Mouse (Mus musculus): ENCODE data around the gene Zfp579.
"Not testable (repeated sequence)": the region's sequence is repeated elsewhere in the genome, so short reads cannot be mapped to it uniquely, and the experiment has no call there.

Gene Zfp579

DNA sequence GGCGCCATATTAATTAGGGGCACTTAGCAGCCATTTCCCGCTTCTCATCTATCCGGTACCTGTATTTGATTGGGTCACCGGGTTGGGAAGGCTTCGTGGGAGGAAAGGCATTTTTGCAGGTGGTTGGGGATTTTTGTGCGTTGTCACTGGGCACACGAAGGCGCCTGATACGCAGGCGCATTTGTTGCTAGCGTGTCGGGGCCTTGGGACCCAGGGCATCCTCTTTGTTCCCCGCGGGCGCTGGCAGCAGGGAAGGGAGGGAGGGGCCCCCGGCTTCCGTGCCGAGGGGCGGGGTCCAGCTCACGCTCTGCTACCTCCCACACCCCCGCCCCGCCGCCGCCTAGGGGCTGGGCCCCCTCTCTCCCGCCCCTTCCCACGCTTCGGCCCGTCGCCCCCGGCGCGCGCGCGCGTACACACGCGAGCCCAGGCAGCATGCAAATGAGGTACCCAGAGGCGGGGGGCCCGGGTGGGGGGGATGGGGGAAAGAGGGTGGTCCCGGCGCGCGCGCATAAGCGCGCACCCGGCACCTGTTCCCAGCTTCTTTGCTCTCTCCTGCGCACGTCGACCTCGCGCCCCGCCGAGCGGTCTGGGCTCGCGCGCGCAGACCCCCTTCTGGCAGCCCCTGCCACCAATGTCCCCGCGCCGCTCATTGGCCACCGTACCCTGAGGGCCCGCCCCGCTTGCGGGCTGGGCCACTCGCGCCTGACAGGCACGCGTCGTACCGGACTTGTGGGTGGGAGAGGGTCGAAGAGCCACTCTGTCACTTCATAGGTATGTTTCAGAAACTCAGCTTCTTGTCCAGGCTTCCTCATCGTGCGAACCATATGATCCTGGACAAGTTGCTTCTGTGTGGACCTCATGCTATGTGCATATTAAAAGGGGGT is 19.4 kb upstream of the Zfp579 start, which contains the start of gene Gm44973:
TSS of gene Gm44973 (plus strand) at position 379 of the 884 bp plus-strand sequence.
- peak; percentile 98 for DNase-seq (ENCODE audit: extremely low spot score, low spot score)

GRCm38 (mm10) chr7:5014251-5015117 is 18.5 kb upstream of the Zfp579 start, which contains the start of the genes Zfp524 and Fiz1:
Gene Zfp524 (plus strand): TSS chr7:5014415.
Gene Fiz1 (minus strand): TSS chr7:5014697.
- peak; percentile 95 for DNase-seq (ENCODE audit: extremely low spot score, low spot score)

GRCm38 (mm10) chr7:5012681-5013513 is 16.9 kb upstream of the Zfp579 start:
- no peak for DNase-seq (ENCODE audit: extremely low spot score, low spot score)

DNA sequence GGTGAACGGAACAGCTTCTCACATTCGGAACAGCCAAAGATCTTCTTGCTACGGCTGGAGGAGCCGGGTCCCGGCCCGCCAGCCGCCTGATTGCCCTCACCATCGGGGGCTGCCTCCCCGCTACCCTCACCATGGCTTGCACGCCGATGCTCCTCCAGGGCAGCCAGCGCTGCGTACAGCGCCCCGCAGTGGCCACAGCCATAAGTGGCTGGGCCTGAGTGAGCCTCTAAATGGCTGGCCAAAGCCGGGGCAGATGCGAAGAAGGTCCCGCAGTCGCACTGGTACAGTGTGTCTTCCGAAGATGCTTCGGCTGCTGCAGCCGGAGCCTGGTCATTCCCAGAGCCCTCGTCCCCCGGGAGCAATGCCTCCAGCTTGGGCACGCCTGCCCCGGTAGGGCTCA is 12.3 kb upstream of the Zfp579 start:
- no peak for DNase-seq (ENCODE audit: extremely low spot score, low spot score)

- not testable (repeated sequence) for DNase-seq (ENCODE audit: extremely low spot score, low spot score)
Observed at GRCm38 (mm10) chr7:5002876-5003275, 6.9 kb upstream of the Zfp579 start.

DNA sequence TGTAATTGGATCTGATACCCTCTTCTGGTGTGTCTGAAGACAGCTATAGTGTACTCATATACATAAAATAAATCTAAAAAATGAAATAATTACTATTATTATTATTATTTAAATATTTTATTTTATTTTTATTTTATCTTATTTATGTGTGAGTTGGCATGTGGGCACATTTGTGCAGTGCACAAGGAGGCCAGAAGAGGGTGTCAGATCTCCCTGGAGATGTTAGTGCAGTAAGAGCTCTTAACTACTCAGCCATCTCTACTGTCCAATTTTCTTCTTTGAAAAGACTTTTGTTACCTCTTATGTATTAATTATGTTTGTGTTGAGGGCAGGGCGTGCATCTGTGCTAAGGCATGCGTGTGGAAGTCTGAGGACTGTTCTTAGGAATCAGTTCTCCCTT is 3.9 kb upstream of the Zfp579 start:
- no peak for DNase-seq (ENCODE audit: extremely low spot score, low spot score)

- DNase-seq (ENCODE audit: extremely low spot score, low spot score): no peak
Observed at GRCm38 (mm10) chr7:4996934-4997333, 976 bp upstream of the Zfp579 start.

DNA sequence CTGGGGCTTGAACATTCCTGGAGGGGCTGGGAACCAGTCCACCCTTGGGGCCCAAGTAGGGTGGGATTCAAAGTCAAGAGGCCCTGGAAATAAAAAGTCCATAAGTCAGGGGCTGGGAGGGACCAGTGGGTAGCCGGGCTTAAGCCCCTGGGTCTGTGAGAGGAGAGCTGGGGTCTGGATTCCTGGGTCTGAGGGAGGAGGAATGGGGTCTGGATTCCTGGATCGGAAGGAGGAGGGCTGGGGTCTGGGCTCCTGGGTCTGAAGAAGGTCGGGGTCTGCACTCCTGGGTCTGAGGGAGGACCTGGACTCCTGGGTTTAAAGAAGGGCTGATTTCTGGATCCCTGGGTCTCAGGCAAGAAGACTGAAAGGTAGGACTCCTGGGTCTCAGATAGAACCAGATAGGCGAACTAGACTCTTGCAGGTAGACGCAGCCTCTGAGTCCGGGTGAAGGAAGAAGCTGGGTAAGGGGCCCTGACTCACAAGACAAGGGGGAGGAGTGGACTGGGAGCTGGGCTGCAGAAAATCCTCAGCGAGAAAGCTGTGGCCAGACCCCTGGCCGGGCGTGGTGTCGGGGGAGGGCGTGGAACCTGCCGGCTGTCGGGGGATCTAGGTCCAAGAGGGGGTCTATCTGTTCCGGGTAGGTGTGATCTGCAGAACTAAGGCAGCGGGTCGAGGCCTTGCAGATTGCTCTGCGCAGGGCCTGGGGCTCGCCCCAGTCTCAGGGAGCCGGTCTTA is 523 bp downstream of the Zfp579 start:
- DNase-seq (ENCODE audit: extremely low spot score, low spot score): no peak

DNA sequence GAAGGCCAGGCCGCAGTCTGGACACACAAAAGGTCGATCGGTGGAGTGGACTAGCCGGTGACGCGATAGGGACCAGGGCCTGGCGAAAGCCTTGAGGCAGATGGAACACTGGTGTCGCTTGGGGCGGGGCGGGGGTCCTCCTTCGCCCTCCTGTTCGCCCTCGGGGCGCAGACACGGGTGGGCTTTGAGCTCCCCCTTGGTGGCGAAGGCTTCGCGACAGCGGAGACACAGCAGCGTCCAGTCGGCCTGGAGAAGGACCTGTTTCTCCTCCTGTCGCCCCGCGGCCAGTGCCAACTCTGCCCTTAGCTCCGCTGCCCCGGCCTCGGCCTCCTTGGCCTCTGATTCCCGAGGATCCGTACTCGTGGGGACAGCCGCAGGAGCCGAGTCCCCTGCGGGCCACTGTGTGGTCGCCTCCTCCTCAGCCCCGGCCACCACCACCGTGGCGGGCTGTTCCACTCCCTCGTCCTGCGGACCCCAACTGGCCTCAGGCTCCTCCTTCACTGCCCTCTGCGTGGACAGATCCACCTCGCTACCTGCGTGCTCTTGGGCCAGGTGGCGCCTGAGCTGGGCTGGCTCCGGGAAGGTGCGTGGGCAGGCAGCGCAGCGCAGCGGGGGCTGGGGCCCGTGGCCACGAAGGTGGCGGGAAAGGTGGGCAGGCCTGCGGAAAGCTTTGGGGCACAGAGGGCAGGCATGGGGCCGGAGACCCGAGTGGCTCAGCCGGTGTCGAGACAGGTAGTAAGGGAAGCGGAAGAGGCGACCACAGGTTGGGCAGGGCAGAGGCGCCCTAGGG is 1.8 kb downstream of the Zfp579 start:
- DNase-seq (ENCODE audit: extremely low spot score, low spot score): no peak

DNA sequence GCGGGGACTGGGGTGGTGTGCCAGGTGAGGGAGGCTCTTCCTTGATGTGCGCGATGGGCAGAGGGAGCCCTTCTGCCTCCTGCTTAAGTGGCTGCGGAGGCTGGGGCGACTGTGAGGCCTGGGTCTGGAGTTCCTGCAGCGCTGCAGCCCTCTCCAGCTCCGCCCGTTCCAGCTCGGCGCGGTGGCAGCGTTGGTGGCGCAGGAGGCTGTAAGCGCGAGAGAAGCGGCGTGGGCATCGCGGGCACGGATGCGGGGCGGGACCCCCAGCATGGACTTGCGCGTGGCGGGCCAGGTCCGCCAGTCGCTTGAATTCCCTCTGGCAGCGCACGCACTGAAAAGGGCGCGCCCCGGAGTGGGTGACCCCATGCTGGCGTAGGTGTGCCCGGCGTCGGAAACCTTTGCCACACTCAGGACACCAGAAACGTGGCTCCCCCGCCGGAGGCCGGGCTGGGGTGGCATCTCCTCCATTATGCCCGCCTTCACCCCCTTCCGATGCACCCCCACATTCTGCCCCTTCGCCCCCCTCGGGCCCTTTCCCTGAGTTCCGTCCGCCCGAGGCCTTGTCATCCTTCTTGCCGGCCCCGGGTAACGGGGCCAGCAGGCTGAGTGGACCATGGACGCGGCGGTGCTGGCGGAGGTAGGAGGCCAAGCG is 2.5 kb downstream of the Zfp579 start:
- DNase-seq (ENCODE audit: extremely low spot score, low spot score): no peak

GRCm38 (mm10) chr7:4988250-4988649 is 7.7 kb downstream of the Zfp579 start:
- DNase-seq (ENCODE audit: extremely low spot score, low spot score): no peak

DNA sequence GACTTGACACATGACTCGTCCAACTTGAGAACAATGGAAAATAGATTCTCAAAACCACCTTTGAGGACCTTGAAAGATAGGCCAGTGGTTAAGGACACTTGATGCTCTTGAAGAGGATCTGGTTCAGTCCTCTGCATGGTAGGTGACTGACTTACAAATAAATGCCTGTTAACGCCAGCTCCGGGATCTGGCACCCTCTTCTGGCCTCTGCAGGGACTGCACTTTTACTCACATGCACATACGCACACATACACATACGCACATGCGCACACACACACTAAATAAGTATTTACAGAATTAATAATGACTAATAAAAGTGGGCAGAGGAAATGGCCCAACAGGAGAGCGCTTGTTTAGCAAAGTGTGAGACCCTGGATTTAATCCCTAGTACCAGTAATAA is 19.1 kb downstream of the Zfp579 start:
- no peak for DNase-seq (ENCODE audit: extremely low spot score, low spot score)

GRCm38 (mm10) chr7:4975455-4975854 is 20.5 kb downstream of the Zfp579 start:
- DNase-seq (ENCODE audit: extremely low spot score, low spot score): no peak

DNA sequence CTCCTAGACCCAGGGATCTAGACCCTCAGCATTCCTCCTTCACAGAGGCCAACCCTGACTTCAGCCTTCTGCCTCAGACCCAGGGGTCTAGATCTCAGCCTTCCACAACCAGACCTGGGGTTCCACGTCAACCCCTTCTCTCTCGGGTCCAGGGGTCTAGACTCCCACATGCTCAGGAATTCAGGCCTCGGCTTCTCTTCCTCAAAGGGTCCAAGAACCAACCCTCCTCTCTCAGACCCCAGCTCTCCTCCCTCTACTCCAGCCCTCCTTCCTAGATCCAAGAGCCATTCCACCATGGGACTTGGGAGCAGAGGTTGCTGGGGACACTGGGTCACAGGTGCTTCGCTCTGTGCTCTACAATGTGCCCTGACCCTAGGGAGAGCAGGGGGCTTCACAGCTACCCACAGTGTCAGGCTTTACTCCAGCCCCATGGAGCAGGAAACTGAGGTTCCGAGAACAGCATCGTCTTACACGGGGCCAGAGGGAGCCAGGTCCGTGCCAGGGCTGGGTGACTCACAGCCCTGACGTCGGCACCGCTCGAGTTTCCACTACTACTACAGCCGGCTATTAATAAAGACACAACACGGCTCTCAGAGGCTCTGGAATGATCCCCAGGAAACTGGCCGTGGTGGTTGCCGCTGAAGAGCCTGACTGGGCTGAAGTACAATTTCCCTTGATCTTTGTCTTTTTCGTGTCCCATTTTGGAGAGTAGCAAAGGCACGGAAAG is 23.5 kb downstream of the Zfp579 start:
- DNase-seq (ENCODE audit: extremely low spot score, low spot score): no peak

- no peak for DNase-seq (ENCODE audit: extremely low spot score, low spot score)
Observed at GRCm38 (mm10) chr7:4971710-4972109, 24.2 kb downstream of the Zfp579 start.

DNA sequence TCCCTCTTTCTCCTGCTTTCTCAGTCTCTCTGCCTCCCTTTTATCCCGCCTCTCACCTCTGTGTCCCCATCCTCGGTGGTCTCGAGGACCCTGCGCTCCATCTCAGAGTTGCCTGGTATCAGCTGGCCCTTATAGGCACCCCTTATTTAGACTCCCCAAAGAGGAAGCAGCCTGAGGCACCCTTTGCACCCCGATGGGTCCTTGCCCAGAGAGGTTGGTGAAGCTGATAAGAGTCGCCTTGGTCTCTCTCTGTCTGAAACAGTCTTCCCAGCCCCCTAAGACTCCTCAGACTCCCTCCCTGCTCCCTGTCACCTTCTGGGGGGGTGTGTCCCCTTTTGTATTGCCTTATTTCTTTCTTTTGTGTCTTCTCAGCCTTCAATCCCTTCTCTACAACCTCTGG is 24.9 kb downstream of the Zfp579 start, which contains the start of gene Sbk3:
TSS of gene Sbk3 (minus strand) at position 101 of the 400 bp plus-strand sequence.
- DNase-seq (ENCODE audit: extremely low spot score, low spot score): no peak

DNA sequence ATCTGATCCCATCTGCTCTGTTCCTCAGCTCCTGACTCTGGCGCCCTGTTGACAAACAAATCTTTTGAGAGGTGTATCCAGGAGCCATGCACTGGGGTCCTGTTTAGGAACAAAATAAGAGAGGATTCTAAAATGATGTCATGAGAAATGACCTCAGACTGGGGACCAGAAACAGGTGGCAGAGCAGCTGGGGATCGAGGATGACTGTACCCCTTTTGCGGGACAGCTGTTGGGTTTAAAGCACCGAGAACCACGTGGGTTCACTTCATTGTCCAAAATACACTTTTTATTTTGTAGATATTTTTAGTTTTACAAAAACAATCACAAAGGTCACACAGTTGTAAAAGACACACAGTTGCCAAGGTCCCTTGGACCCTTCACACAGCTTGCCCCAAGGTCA is 31.0 kb downstream of the Zfp579 start:
- no peak for DNase-seq (ENCODE audit: extremely low spot score, low spot score)

GRCm38 (mm10) chr7:4964272-4964671 is 31.7 kb downstream of the Zfp579 start, which contains the start of gene Sbk2:
Gene Sbk2 (minus strand): TSS chr7:4964406.
- DNase-seq (ENCODE audit: extremely low spot score, low spot score): peak; percentile 54
